24 mouse cellular contexts compared by ENCODE assay signal in the genomic region with DNA sequence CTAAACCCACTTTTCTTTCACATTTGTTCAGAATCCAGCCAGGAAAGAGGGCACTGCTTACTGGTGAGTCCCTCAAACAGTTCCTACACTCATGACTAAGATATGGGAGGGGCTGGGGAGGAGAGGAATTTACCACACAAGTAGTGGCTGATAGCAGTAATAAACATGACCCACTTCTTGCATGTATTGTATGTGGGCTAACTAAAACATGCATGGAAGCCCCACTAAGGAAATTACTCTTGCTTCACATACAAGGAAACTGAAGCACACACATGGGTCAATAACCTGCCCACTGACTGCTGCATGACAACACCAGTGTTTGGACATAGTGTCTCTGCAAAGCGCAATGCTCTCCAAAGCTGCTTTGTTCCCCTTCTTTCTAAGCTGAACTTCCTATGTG.
DNase-seq lines count a peak whose midpoint lies in the region; ATAC-seq lines count a peak whose summit lies in the region.
"Had no signal": no experiment of that assay in that cellular context is flagged by ENCODE, and none has a peak within 500 bp of the region (broad histone marks: within the 10 kb centered on the region; RNA-seq: fewer than 3 reads in every experiment).

No protein-coding gene starts in this region.

- WGBS in liver, embryonic 12.5 days (ENCODE audit: insufficient replicate concordance): 77% methylated on average over 1 of the region's 1 CpGs
- 93% methylated on average over 1 of the region's 1 CpGs for WGBS in liver, embryonic 11.5 days

- no peak overlapping the region for H3K9ac ChIP-seq in liver, embryonic 12.5 days
- no peak overlapping the region for H3K9ac ChIP-seq in liver, embryonic 11.5 days (ENCODE audit: low read depth, low read length)
- H3K9ac ChIP-seq: forebrain, embryonic 13.5 days; forebrain, postnatal 0 days; heart, embryonic 15.5 days; hindbrain, embryonic 14.5 days had no signal

- no peak overlapping the region for H3K4me3 ChIP-seq in liver, embryonic 12.5 days
- H3K4me3 ChIP-seq in liver, embryonic 11.5 days (ENCODE audit: low read depth, low read length): no peak overlapping the region
- H3K4me3 ChIP-seq: embryonic facial prominence, embryonic 10.5 days; forebrain, embryonic 13.5 days; heart, embryonic 10.5 days; heart, embryonic 15.5 days; hindbrain, embryonic 10.5 days had no signal

- H3K27me3 ChIP-seq in liver, embryonic 12.5 days (replicated peaks): no peaks in the 10 kb centered on the region
- H3K27me3 ChIP-seq in liver, embryonic 11.5 days (replicated peaks; ENCODE audit: control insufficient read depth, insufficient read depth, low read length): no peaks in the 10 kb centered on the region
- H3K27me3 ChIP-seq: forebrain, embryonic 13.5 days; heart, embryonic 15.5 days; Patski had no signal

- no peak overlapping the region for H3K4me2 ChIP-seq in liver, embryonic 12.5 days
- H3K4me2 ChIP-seq in liver, embryonic 11.5 days: no peak overlapping the region
- H3K4me2 ChIP-seq: forebrain, embryonic 13.5 days; heart, embryonic 15.5 days; hindbrain, embryonic 14.5 days had no signal

- no peaks in the 10 kb centered on the region for H3K36me3 ChIP-seq in liver, embryonic 12.5 days
- H3K36me3 ChIP-seq in liver, embryonic 11.5 days (ENCODE audit: control insufficient read depth, insufficient read depth, low read length): no peaks in the 10 kb centered on the region
- H3K36me3 ChIP-seq: heart, embryonic 10.5 days; heart, embryonic 15.5 days; hindbrain, embryonic 10.5 days had no signal

- no peak overlapping the region for H3K27ac ChIP-seq in liver, embryonic 12.5 days
- H3K27ac ChIP-seq in liver, embryonic 11.5 days (ENCODE audit: low read depth, low read length): no peak overlapping the region
- H3K27ac ChIP-seq: embryonic facial prominence, embryonic 10.5 days; forebrain, embryonic 13.5 days; heart, embryonic 10.5 days; heart, embryonic 15.5 days; hindbrain, embryonic 10.5 days; hindbrain, embryonic 14.5 days had no signal

- H3K4me1 ChIP-seq in liver, embryonic 12.5 days: peaks cover 22% of the 10 kb centered on the region
- peaks cover 4% of the 10 kb centered on the region for H3K4me1 ChIP-seq in liver, embryonic 11.5 days (replicated peaks; ENCODE audit: control insufficient read depth, insufficient read depth, low read length)
- H3K4me1 ChIP-seq: forebrain, embryonic 13.5 days; hindbrain, embryonic 10.5 days had no signal

- ATAC-seq in liver, embryonic 12.5 days: peak; percentile 49; the same call in 1 of the 2 replicates
- ATAC-seq in liver, embryonic 11.5 days (replicated peaks; ENCODE audit: low FRiP score): no peak; the same call in 1 of the 2 replicates
- peak; percentile 98 for ATAC-seq in megakaryocyte, adult 5-6 weeks (ENCODE audit: poor library complexity, severe bottlenecking)
- ATAC-seq: activated CD4-positive, CD25-positive, alpha-beta regulatory T cell, adult 4 months; forebrain, embryonic 13.5 days; Patski had no signal

- no peak for DNase-seq in liver, embryonic 11.5 days (ENCODE audit: low spot score)
- DNase-seq in 3T3-L1 (ENCODE audit: low read depth, low spot score) (peak; percentile 32), MEL-GATA-1-ER (ENCODE audit: extremely low read depth, low read depth) (peak; percentile 53)
- no peak for DNase-seq in kidney, postnatal 36 days
- no peak for DNase-seq in layer of hippocampus, postnatal 14 days (ENCODE audit: low spot score in 2 of 2)
- no peak for DNase-seq in embryo, embryonic 10 days (ENCODE audit: low spot score)
- DNase-seq: adrenal gland, postnatal 14 days; cerebellum, adult 18-20 months; cerebellum, adult 9-11 months; cerebellum, postnatal 36 days; forebrain, postnatal 0 days; gastrocnemius, postnatal 14 days; heart, adult 18-20 months; heart, postnatal 14 days had no signal

- H3K9me3 ChIP-seq in liver, embryonic 12.5 days (replicated peaks): no peaks in the 10 kb centered on the region
- no peaks in the 10 kb centered on the region for H3K9me3 ChIP-seq in liver, embryonic 11.5 days (ENCODE audit: control insufficient read depth, low read length)
- H3K9me3 ChIP-seq: embryonic facial prominence, embryonic 10.5 days; forebrain, embryonic 13.5 days; heart, embryonic 10.5 days; heart, embryonic 15.5 days; hindbrain, embryonic 10.5 days had no signal

Comparison
In these comparisons a context has a peak if more than half of its experiments do, and no peak if none do; other contexts are left out.
1. DNase-seq: peak in 3T3-L1 (single experiment) and MEL-GATA-1-ER (single experiment); none in liver, embryonic 11.5 days (single experiment), kidney, postnatal 36 days (0 of 2), layer of hippocampus, postnatal 14 days (0 of 2) and embryo, embryonic 10 days (single experiment).